In genomic region chr5:144109201-144109600, GRCm38 (mm10) we compare ENCODE assay signal across 23 mouse cellular contexts. TPM values are rescaled to one million over a fixed set of nuclear protein-coding genes. Genes with fewer than 3 reads are reported as not detected.
DNase-seq lines count a peak whose midpoint lies in the region; ATAC-seq lines count a peak whose summit lies in the region.
"Had no signal": no experiment of that assay in that cellular context is flagged by ENCODE, and none has a peak within 500 bp of the region (broad histone marks: within the 10 kb centered on the region; RNA-seq: fewer than 3 reads in every experiment).

No protein-coding gene starts in this region.

- H3K4me2 ChIP-seq in midbrain, embryonic 11.5 days = no peak overlapping the region
- H3K4me2 ChIP-seq: embryonic facial prominence, embryonic 15.5 days; forebrain, embryonic 13.5 days; heart, embryonic 11.5 days; hindbrain, embryonic 15.5 days; limb, embryonic 15.5 days had no signal

- no peaks in the 10 kb centered on the region for H3K36me3 ChIP-seq in midbrain, embryonic 11.5 days (ENCODE audit: control insufficient read depth, insufficient read depth, low read length)
- H3K36me3 ChIP-seq in midbrain, embryonic 10.5 days = peaks cover 5% of the 10 kb centered on the region; the same call in 1 of the 2 replicates
- H3K36me3 ChIP-seq: embryonic facial prominence, embryonic 15.5 days; hindbrain, embryonic 15.5 days; limb, embryonic 15.5 days had no signal

- peaks cover 7% of the 10 kb centered on the region; the same call in 1 of the 2 replicates for H3K4me1 ChIP-seq in midbrain, embryonic 11.5 days (ENCODE audit: control insufficient read depth, insufficient read depth, low read length)
- H3K4me1 ChIP-seq in midbrain, embryonic 10.5 days = peaks cover 24% of the 10 kb centered on the region
- H3K4me1 ChIP-seq: hindbrain, embryonic 15.5 days; limb, embryonic 15.5 days had no signal

- no peaks in the 10 kb centered on the region for H3K27me3 ChIP-seq in midbrain, embryonic 11.5 days (ENCODE audit: control insufficient read depth, insufficient read depth, low read length)
- no peaks in the 10 kb centered on the region for H3K27me3 ChIP-seq in midbrain, embryonic 10.5 days (ENCODE audit: low read depth, poor library complexity, severe bottlenecking)
- H3K27me3 ChIP-seq: embryonic facial prominence, embryonic 15.5 days; forebrain, embryonic 13.5 days; hindbrain, embryonic 15.5 days; limb, embryonic 15.5 days had no signal

- peak; percentile 25 to 34 for DNase-seq in adrenal gland, postnatal 36 days
- no peak for DNase-seq in adrenal gland, adult 8-10 months
- peak; percentile 35 for DNase-seq in midbrain, embryonic 11.5 days (ENCODE audit: low spot score, missing footprints)
- DNase-seq in midbrain, embryonic 10.5 days (ENCODE audit: low spot score) = no peak
- DNase-seq in lung, postnatal 10 days = peak; percentile 42
- DNase-seq in kidney, postnatal 4 days = no peak
- DNase-seq: B cell, adult 2 months; cerebellum, postnatal 10 days; embryo, embryonic 11 days; gastrocnemius, postnatal 36 days; heart, postnatal 14 days; kidney, adult 11 months; thymus, postnatal 14 days had no signal

- ATAC-seq in midbrain, embryonic 11.5 days (ENCODE audit: low FRiP score) = no peak
- peak; percentile 55; the same call in 1 of the 2 replicates for ATAC-seq in neutrophil, adult 5-6 weeks (ENCODE audit: extremely low read depth, insufficient number of reproducible peaks, low FRiP score, poor library complexity, severe bottlenecking)
- no peak for ATAC-seq in cerebellum, adult (ENCODE audit: insufficient number of reproducible peaks, low FRiP score, low TSS enrichment)
- ATAC-seq: activated CD4-positive, CD25-positive, alpha-beta regulatory T cell, adult 4 months; forebrain, embryonic 13.5 days; midbrain, embryonic 16.5 days had no signal

- WGBS in midbrain, embryonic 11.5 days = 89% methylated on average over 8 of the region's 8 CpGs
- WGBS in midbrain, embryonic 10.5 days = 92% methylated on average over 8 of the region's 8 CpGs

- no peak overlapping the region for H3K9ac ChIP-seq in midbrain, embryonic 11.5 days (ENCODE audit: low read length)
- H3K9ac ChIP-seq: embryonic facial prominence, embryonic 15.5 days; forebrain, embryonic 13.5 days; hindbrain, embryonic 15.5 days; limb, embryonic 15.5 days had no signal

- H3K27ac ChIP-seq in midbrain, embryonic 11.5 days (ENCODE audit: low read depth, low read length) = no peak overlapping the region
- no peak overlapping the region for H3K27ac ChIP-seq in midbrain, embryonic 10.5 days (replicated peaks)
- H3K27ac ChIP-seq: embryonic facial prominence, embryonic 15.5 days; forebrain, embryonic 13.5 days; hindbrain, embryonic 15.5 days; limb, embryonic 15.5 days; stomach, postnatal 0 days had no signal

- no peak overlapping the region for H3K4me3 ChIP-seq in midbrain, embryonic 11.5 days (ENCODE audit: low read depth, low read length)
- no peak overlapping the region for H3K4me3 ChIP-seq in midbrain, embryonic 10.5 days
- H3K4me3 ChIP-seq: embryonic facial prominence, embryonic 15.5 days; forebrain, embryonic 13.5 days; hindbrain, embryonic 15.5 days; limb, embryonic 15.5 days had no signal

- H3K9me3 ChIP-seq in midbrain, embryonic 11.5 days (ENCODE audit: control insufficient read depth, low read length) = no peaks in the 10 kb centered on the region
- H3K9me3 ChIP-seq in midbrain, embryonic 10.5 days (replicated peaks) = no peaks in the 10 kb centered on the region
- H3K9me3 ChIP-seq: embryonic facial prominence, embryonic 15.5 days; forebrain, embryonic 13.5 days; hindbrain, embryonic 15.5 days; limb, embryonic 15.5 days had no signal

RNA-seq across cellular contexts. Expression of gene Lmtk2, which starts 9.0 kb away (rescaled TPM):
- total RNA-seq in adrenal gland, postnatal 36 days (2021) = 10 to 100 TPM; 33.6 to 34.1 TPM
- total RNA-seq in adrenal gland, adult 8-10 months (2022) = 10 to 100 TPM; 31.2 to 45.6 (median 38.8) TPM
- 4.7 and 4.8 TPM in 2 replicates for polyA plus RNA-seq in midbrain, embryonic 11.5 days (2014; fragmentation: Nextera tagmentation; extraction: Ambion mirVana)
- polyA plus RNA-seq in midbrain, embryonic 10.5 days (2016; fragmentation: Nextera tagmentation; extraction: Ambion mirVana) = 4.5 and 5.4 TPM in 2 replicates
- total RNA-seq in neutrophil, adult 5-6 weeks (2017) = 28.9 and 34.6 TPM in 2 replicates

Comparison
In these comparisons a context has a peak if more than half of its experiments do, and no peak if none do; other contexts are left out.
1. DNase-seq: peak in adrenal gland, postnatal 36 days (2 of 2), midbrain, embryonic 11.5 days (single experiment) and lung, postnatal 10 days (single experiment); none in adrenal gland, adult 8-10 months (single experiment), midbrain, embryonic 10.5 days (single experiment) and kidney, postnatal 4 days (0 of 2).